Mouse (Mus musculus) lung, embryonic 15.5 days (tissue): Measurements from ENCODE around the gene Kcnmb3. TPM values are rescaled to one million over a fixed set of nuclear protein-coding genes. Genes with fewer than 3 reads are reported as not detected.

Experiments used
- polyA plus RNA-seq: library from polyadenylated mRNA; unstranded; fragments of >200 nt; fragmentation: Nextera tagmentation; extraction: Ambion mirVana; gene quantifications from 2 replicates; pipeline ENCODE4 v1.2.1, GENCODE M21; 2015

Gene Kcnmb3
- polyA plus RNA-seq, 1 experiment from 2014 or later = not detected

Other genes starting within 250 kb of the Kcnmb3 start
- gene Zmat3, start 126.2 kb downstream of the Kcnmb3 start, polyA plus RNA-seq = 3.2 and 3.5 TPM in 2 replicates
- 10.5 and 10.9 TPM in 2 replicates for gene Pik3ca, start 94.6 kb downstream of the Kcnmb3 start, polyA plus RNA-seq
- gene Zfp639, start 18.0 kb upstream of the Kcnmb3 start, polyA plus RNA-seq = 38.0 and 38.6 TPM in 2 replicates
- 22.9 and 36.1 TPM in 2 replicates for gene Mfn1, start 37.2 kb upstream of the Kcnmb3 start, polyA plus RNA-seq
- 82.3 and 82.5 TPM in 2 replicates for gene Gnb4, start 124.4 kb upstream of the Kcnmb3 start, polyA plus RNA-seq
- gene Actl6a, start 214.1 kb upstream of the Kcnmb3 start, polyA plus RNA-seq = 174 and 181 TPM in 2 replicates
- gene Ndufb5, start 244.8 kb upstream of the Kcnmb3 start, polyA plus RNA-seq = 291 and 306 TPM in 2 replicates
- 30.7 and 32.5 TPM in 2 replicates for gene Mrpl47, start 245.4 kb upstream of the Kcnmb3 start, polyA plus RNA-seq